Mouse (Mus musculus) limb, embryonic 13.5 days (tissue): ENCODE measurements around the gene Exoc4. TPM values are rescaled to one million over a fixed set of nuclear protein-coding genes. Genes with fewer than 3 reads are reported as not detected.

ENCODE experiments used
- ATAC-seq: fragments of 200-750 bp; cut with Nextera tagmentation; 2 replicates; pipeline ENCODE4 v1.8.0; 2017; ENCODE audit warnings: low read depth, moderate number of reproducible peaks, moderate TSS enrichment; ENCODE audit not compliant: low FRiP score
- H3K27ac ChIP-seq: fragments of 300-500 bp; sonication (generic); 2 replicates; pipeline ENCODE4 v1.5.1; 2015; ENCODE audit warnings: inconsistent platforms, mild to moderate bottlenecking, moderate library complexity
- H3K27me3 ChIP-seq: fragments of 300-500 bp; sonication (generic); 2 replicates; pipeline ENCODE4 v1.6.1; 2015; ENCODE audit warnings: mild to moderate bottlenecking, inconsistent platforms
- H3K36me3 ChIP-seq: fragments of 300-500 bp; sonication (generic); 2 replicates; pipeline ENCODE4 v1.6.1; 2015; ENCODE audit warnings: inconsistent platforms, mild to moderate bottlenecking, moderate library complexity
- H3K4me1 ChIP-seq: fragments of 300-500 bp; sonication (generic); 2 replicates; pipeline ENCODE4 v1.6.1; 2015; ENCODE audit warnings: inconsistent platforms
- H3K4me2 ChIP-seq: fragments of 300-500 bp; sonication (generic); replicated peaks from 2 replicates; pipeline ENCODE4 v1.6.1; 2015; ENCODE audit warnings: inconsistent platforms, mild to moderate bottlenecking, moderate library complexity
- H3K4me3 ChIP-seq: fragments of 300-500 bp; sonication (generic); 2 replicates; pipeline ENCODE4 v1.5.1; 2015; ENCODE audit warnings: moderate library complexity, mild to moderate bottlenecking, inconsistent platforms
- H3K9ac ChIP-seq: fragments of 300-500 bp; sonication (generic); 2 replicates; pipeline ENCODE4 v1.6.1; 2015; ENCODE audit warnings: mild to moderate bottlenecking, inconsistent platforms
- H3K9me3 ChIP-seq: fragments of 300-500 bp; sonication (generic); 2 replicates; pipeline ENCODE4 v1.6.1; 2016; ENCODE audit warnings: inconsistent platforms
- WGBS: fragments of 180-500 bp; shearing (Covaris S2); methylation state at CpG from one replicate; pipeline ENCODE4 v1.1.7; 2015; 5-methylcytosine and 5-hydroxymethylcytosine counted together
- polyA plus RNA-seq: library from polyadenylated mRNA; unstranded; fragments of >200 nt; fragmentation: Nextera tagmentation; extraction: Ambion mirVana; gene quantifications from 2 replicates; pipeline ENCODE4 v1.2.1, GENCODE M21; 2015

Gene Exoc4
- polyA plus RNA-seq, 1 experiment from 2014 or later, result 45.2 TPM

GRCm38 (mm10) chr6:33892142-33892541 lies 643.3 kb downstream of the Exoc4 start:
- Histone ChIP-seq H3K27ac (no peak overlapping the region), H3K9me3 (no peaks in the 10 kb centered on the region), H3K4me2 (no peak overlapping the region), H3K27me3 (no peaks in the 10 kb centered on the region), H3K4me3 (no peak overlapping the region), H3K36me3 (no peaks in the 10 kb centered on the region), H3K4me1 (no peaks in the 10 kb centered on the region), H3K9ac (no peak overlapping the region)
- ATAC-seq, result no peak
- WGBS, result 53% methylated on average over 2 of the region's 2 CpGs

DNA sequence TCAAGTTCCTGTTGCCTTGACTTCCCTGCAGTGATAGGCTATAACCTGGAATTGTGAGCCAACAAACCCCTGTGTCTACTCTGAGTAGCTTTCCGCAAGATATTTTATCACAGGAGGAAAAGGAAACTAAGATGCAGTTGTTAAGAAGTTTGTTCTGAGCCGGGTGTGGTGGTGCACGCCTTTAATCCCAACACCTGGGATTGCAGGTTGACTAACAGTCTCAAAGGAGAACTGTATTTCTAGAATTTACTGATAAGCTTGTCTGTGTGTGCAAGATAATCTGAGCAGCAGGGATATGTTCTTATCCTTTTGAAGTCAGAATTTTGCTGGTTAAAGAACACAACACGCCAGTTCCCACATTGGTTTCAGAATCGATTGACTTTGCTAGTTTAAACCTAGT lies 651.1 kb downstream of the Exoc4 start:
- Histone ChIP-seq H3K27ac (no peak overlapping the region), H3K4me3 (no peak overlapping the region), H3K4me1 (no peaks in the 10 kb centered on the region), H3K9ac (no peak overlapping the region), H3K36me3 (no peaks in the 10 kb centered on the region), H3K9me3 (no peaks in the 10 kb centered on the region), H3K27me3 (no peaks in the 10 kb centered on the region), H3K4me2 (no peak overlapping the region)
- ATAC-seq, result no peak
- WGBS, result 89% methylated on average over 5 of the region's 5 CpGs

DNA sequence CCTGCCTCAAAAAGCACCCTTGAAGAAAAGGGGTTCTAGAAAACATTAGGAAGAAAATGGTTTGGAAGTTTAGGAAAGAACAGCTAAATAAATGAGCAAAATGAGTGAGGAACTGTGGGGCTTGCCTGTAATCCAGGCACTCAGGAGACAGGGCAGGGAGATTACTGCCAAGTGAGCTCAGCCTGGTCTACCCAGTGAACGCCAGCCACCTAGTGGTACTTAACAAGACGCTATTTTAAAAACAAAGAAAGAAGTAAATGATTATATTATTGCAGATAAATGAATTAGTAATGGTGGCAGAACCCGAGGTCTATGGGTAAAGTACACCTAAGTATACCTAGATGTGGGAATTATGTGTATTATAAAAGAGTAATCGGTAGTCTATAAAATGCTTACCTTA lies 651.7 kb downstream of the Exoc4 start:
- no peaks in the 10 kb centered on the region for H3K27me3 ChIP-seq
- no peaks in the 10 kb centered on the region for H3K4me1 ChIP-seq
- H3K4me3 ChIP-seq, result no peak overlapping the region
- no peak overlapping the region for H3K27ac ChIP-seq
- no peak overlapping the region for H3K4me2 ChIP-seq
- H3K9ac ChIP-seq, result no peak overlapping the region
- H3K9me3 ChIP-seq, result no peaks in the 10 kb centered on the region
- H3K36me3 ChIP-seq, result no peaks in the 10 kb centered on the region
- WGBS, result 76% methylated on average over 4 of the region's 4 CpGs
- no peak for ATAC-seq

DNA sequence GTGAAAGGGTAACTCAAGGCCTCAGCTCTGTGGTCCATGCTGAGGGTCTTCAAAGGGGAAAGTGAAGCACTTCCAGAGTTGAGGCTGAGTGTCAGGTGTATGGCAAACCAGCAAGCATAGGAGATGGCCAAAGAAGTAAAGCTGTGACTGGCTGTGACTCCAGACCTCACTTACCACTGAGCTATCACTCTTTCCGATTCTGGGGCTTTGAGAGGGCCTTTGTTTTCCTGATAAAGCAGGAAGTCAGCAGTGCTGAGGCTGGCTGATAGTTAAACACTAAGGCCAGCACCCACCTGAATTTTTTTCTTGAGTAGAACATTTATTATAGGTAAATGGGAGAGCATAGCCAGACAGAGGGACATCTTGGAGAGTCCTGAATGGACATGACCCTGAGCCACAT lies 656.2 kb downstream of the Exoc4 start:
- Histone ChIP-seq H3K9me3 (no peaks in the 10 kb centered on the region), H3K36me3 (no peaks in the 10 kb centered on the region), H3K4me1 (no peaks in the 10 kb centered on the region), H3K27ac (no peak overlapping the region), H3K9ac (no peak overlapping the region), H3K4me2 (no peak overlapping the region), H3K27me3 (no peaks in the 10 kb centered on the region), H3K4me3 (no peak overlapping the region)
- no peak for ATAC-seq
- WGBS, result 74% methylated on average over 1 of the region's 1 CpGs

DNA sequence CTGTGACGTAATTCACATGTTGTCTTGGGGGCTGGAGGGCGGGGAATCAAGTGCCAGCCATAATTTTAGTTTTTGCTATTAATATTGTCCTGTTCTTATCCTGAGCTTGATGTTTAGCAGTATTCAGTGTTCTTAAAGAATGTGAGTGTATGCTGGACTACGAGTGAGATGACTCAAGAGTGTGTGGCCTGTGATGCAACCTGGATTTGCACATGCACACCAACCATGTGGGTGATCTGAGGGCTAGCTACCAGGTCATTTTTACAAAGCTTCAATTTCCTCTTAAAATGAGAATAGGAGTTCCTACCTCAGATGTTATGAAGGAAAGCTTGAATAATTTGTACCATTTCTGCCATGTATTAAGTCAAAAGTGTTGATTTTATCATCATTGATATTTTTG lies 661.8 kb downstream of the Exoc4 start:
- WGBS, result 77% methylated on average over 3 of the region's 3 CpGs
- no peaks in the 10 kb centered on the region for H3K9me3 ChIP-seq
- H3K27me3 ChIP-seq, result no peaks in the 10 kb centered on the region
- H3K9ac ChIP-seq, result no peak overlapping the region
- H3K36me3 ChIP-seq, result no peaks in the 10 kb centered on the region
- H3K27ac ChIP-seq, result no peak overlapping the region
- no peak overlapping the region for H3K4me2 ChIP-seq
- H3K4me1 ChIP-seq, result no peaks in the 10 kb centered on the region
- no peak overlapping the region for H3K4me3 ChIP-seq
- no peak for ATAC-seq

- Histone ChIP-seq H3K36me3 (no peaks in the 10 kb centered on the region), H3K9ac (no peak overlapping the region), H3K27me3 (no peaks in the 10 kb centered on the region), H3K4me2 (no peak overlapping the region), H3K27ac (no peak overlapping the region), H3K4me3 (no peak overlapping the region), H3K4me1 (no peaks in the 10 kb centered on the region), H3K9me3 (no peaks in the 10 kb centered on the region)
- no peak for ATAC-seq
- 81% methylated on average over 5 of the region's 5 CpGs for WGBS
Observed at GRCm38 (mm10) chr6:33913072-33913471, 664.2 kb downstream of the Exoc4 start.

DNA sequence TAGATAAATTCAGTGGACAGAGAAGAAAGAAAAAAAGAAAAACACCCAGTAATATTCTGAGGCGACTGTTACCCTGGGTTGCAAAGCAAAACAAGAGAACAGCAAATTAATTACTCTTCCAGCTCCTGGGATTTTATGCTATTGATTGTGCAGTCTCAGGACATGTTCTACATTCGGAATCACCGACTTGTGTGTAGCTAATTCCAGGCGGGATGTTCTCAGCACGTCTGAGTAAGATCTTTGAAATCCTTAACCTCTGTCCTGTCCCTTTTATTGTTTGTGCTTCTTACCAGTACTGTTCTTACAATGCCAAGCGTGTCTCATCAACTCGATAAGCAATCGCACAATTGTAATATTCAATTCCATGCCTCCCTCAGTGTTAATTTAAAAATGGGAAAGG lies 664.6 kb downstream of the Exoc4 start:
- no peak overlapping the region for H3K9ac ChIP-seq
- H3K9me3 ChIP-seq, result no peaks in the 10 kb centered on the region
- H3K4me1 ChIP-seq, result no peaks in the 10 kb centered on the region
- ATAC-seq, result no peak
- H3K27ac ChIP-seq, result no peak overlapping the region
- no peak overlapping the region for H3K4me3 ChIP-seq
- H3K36me3 ChIP-seq, result no peaks in the 10 kb centered on the region
- 88% methylated on average over 8 of the region's 8 CpGs for WGBS
- H3K27me3 ChIP-seq, result no peaks in the 10 kb centered on the region
- H3K4me2 ChIP-seq, result no peak overlapping the region

DNA sequence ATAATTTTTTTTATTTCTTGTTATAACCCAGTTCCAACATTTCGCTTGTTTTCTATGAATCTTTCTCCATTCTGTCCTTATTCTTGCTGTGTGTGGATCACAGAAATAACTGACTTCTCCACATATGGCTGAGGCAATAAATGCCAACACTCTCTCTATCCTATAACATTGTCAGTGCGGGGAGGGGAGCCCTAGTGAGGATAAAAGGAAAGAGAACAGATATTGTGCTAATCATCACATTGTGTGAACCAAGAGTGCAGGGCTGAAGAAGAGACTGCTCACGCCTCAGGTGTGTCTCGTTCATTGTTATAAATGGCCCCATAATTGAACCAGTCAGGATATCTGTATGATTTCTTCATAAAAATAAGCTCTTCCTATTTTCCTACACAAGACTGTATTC lies 665.1 kb downstream of the Exoc4 start:
- 74% methylated on average over 4 of the region's 4 CpGs for WGBS
- Histone ChIP-seq H3K36me3 (no peaks in the 10 kb centered on the region), H3K4me3 (no peak overlapping the region), H3K4me2 (no peak overlapping the region), H3K4me1 (no peaks in the 10 kb centered on the region), H3K27me3 (no peaks in the 10 kb centered on the region), H3K9me3 (no peaks in the 10 kb centered on the region), H3K27ac (no peak overlapping the region), H3K9ac (no peak overlapping the region)
- no peak for ATAC-seq

- H3K36me3 ChIP-seq, result no peaks in the 10 kb centered on the region
- 92% methylated on average over 2 of the region's 2 CpGs for WGBS
- H3K27ac ChIP-seq, result no peak overlapping the region
- no peaks in the 10 kb centered on the region for H3K4me1 ChIP-seq
- no peaks in the 10 kb centered on the region for H3K9me3 ChIP-seq
- H3K4me3 ChIP-seq, result no peak overlapping the region
- no peaks in the 10 kb centered on the region for H3K27me3 ChIP-seq
- ATAC-seq, result no peak
- H3K9ac ChIP-seq, result no peak overlapping the region
- no peak overlapping the region for H3K4me2 ChIP-seq
Observed at GRCm38 (mm10) chr6:33923571-33923970, 674.7 kb downstream of the Exoc4 start.

- Histone ChIP-seq H3K27ac (no peak overlapping the region), H3K36me3 (no peaks in the 10 kb centered on the region), H3K4me2 (no peak overlapping the region), H3K27me3 (no peaks in the 10 kb centered on the region), H3K4me3 (no peak overlapping the region), H3K4me1 (peaks cover 8% of the 10 kb centered on the region), H3K9me3 (no peaks in the 10 kb centered on the region), H3K9ac (no peak overlapping the region)
- 94% methylated on average over 4 of the region's 4 CpGs for WGBS
- no peak for ATAC-seq
Observed at GRCm38 (mm10) chr6:33924888-33925287, 676.0 kb downstream of the Exoc4 start.

DNA sequence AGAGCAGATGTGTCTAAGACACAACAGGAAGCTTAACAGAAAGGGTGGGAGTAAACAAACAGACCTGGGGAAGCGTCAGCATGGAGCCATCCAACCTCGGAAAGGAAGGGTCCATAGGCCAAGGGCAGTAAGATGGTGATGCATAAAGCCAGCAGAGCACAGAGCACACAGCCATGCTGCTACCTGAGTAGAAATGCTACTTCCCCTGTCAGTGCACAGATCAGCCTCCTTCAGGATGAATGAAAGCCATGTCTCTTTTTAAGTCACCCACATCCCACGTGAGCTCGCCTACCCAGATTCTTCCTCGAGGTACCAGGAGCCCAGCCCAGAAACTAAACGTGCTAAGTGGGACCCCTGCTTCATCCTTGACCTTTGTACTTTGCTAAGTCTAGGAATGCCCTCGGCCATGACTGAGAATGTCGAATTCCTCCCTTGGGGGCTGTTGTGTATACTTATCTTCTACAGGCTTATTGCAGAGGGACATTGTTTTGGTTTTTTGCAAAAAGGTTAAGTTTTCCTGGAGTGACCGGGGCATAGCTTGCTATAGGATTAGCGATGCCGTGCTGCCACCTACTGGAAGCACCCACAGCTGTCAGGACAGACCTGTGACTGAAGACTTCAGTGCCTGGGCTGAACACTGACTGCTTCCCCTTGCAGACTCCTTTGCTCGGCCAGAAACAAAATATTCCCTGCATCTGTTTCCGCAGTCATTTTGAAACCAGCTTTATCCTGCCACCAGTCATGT lies 680.6 kb downstream of the Exoc4 start:
- Histone ChIP-seq H3K27me3 (no peaks in the 10 kb centered on the region), H3K4me1 (peaks cover 10% of the 10 kb centered on the region), H3K9me3 (no peaks in the 10 kb centered on the region), H3K36me3 (no peaks in the 10 kb centered on the region), H3K4me3 (no peak overlapping the region), H3K9ac (no peak overlapping the region), H3K27ac (no peak overlapping the region), H3K4me2 (peak overlapping the region; percentile 27)
- peak; percentile 85; the same call in 1 of the 2 replicates for ATAC-seq
- 23% methylated on average over 13 of the region's 13 CpGs for WGBS

DNA sequence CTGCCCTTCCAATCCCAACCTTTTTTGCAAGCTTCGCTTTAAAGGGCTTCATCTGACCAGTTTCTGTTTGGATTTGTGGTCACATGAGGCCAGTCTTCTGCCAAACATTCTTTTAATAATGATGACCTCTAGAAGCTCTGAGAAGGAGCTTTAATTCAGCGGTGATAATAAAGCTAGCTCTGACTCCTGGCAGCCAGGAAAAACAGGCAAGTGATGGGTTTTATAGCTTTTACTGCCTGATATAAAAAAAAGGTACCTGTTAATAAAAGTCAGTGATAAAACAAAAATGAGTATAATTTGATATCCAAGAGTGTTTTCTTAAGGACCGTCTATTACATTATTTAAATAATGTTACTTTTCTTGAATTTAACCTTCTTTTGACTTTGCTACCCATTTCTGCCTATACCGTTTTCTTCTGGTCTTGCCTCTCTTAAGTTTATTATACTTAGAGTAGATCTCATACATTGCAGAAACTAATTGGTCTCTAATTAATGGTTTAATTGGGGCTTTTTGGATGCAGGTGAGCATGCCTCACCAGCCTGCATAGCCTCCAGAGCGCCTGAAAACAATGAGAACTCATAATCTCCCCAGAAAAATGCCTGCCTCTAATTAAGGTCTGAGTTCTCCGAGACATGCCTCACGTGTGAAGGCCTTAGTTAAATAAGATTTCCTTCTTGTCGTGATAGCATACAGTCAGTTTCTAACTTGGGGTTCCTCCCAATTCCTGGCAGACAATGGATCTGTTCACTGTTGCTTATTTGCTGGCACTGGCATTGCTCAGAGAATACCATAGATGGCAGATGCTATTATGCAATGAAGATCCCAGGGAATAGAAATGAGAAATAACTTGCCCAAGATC lies 681.4 kb downstream of the Exoc4 start:
- peaks cover 12% of the 10 kb centered on the region for H3K4me1 ChIP-seq
- no peak overlapping the region for H3K27ac ChIP-seq
- H3K4me2 ChIP-seq, result peak overlapping the region; percentile 27; the same call in 1 of the 2 replicates
- no peak overlapping the region for H3K9ac ChIP-seq
- no peak for ATAC-seq
- 39% methylated on average over 8 of the region's 8 CpGs for WGBS
- H3K4me3 ChIP-seq, result no peak overlapping the region
- no peaks in the 10 kb centered on the region for H3K9me3 ChIP-seq
- H3K27me3 ChIP-seq, result no peaks in the 10 kb centered on the region
- no peaks in the 10 kb centered on the region for H3K36me3 ChIP-seq
